Comparison of ENCODE assay signal across 8 mouse cellular contexts in the genomic region with DNA sequence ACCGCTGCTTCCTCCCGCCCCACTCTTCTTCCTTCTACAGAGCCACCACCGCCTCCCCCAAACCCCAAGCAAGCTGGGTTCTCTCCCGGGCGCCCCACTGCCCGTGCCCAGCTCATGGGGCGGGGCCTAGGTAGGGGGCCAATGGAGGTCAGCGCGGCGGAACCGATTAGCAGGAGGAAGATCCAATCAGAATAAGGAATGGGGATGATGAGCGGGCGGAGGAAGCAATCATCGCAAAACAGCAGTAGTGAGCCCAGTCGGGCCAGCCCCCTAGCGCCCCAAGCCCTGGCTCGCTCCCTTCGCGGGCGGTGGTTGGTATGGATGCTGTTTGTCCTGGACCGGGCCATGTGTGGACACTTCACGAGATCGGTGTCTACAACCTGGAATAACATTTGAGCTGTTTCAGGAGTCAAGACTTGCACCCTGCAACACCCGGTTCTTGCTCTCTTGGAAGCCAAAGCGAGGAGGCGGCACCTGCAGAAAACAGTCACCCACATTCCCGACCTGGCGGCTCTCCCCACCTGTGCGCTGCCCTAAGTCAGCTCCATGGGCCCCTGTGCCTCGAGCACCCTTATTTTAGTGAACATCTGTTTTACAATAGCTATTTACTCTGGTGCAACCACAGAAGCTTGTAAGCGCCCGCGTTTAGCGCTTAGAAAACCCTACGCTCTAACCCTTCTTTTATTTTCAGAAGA. TPM values are rescaled to one million over a fixed set of nuclear protein-coding genes. Genes with fewer than 3 reads are reported as not detected.
A peak's percentile ranks its signal among the peaks of the same experiment; 100 is the strongest.
DNase-seq lines count a peak whose midpoint lies in the region; ATAC-seq and TF ChIP-seq lines count a peak whose summit lies in the region.

A gene (minus strand): TSS at position 129 of the 695 bp plus-strand sequence.

- H3K9me3 ChIP-seq in CH12.LX (replicated peaks; ENCODE audit: low read length) = no peaks in the 10 kb centered on the region
- H3K9me3 ChIP-seq in forebrain, embryonic 11.5 days (ENCODE audit: control insufficient read depth, low read length) = no peaks in the 10 kb centered on the region
- H3K9me3 ChIP-seq in heart, embryonic 15.5 days (replicated peaks) = no peaks in the 10 kb centered on the region
- no peaks in the 10 kb centered on the region for H3K9me3 ChIP-seq in liver, embryonic 12.5 days (replicated peaks)
- H3K9me3 ChIP-seq in stomach, embryonic 14.5 days (ENCODE audit: control insufficient read depth, low read depth, low read length) = no peaks in the 10 kb centered on the region

- dilution Hi-C loops in CH12.LX (cut with MboI; ENCODE audit: extremely low pct_ligation_motif_present, extremely low pct_unique_long_range_greater_than_20kb, low sequenced_read_pairs) = no loop called here

- H3K4me1 ChIP-seq in CH12.LX (ENCODE audit: control insufficient read depth in 1 of 2, insufficient read depth in 2 of 2) = peaks cover 0 to 4% of the 10 kb centered on the region in 2 experiments; a peak in 1 of 4 replicates
- peaks cover 14% of the 10 kb centered on the region for H3K4me1 ChIP-seq in forebrain, embryonic 11.5 days (replicated peaks; ENCODE audit: control insufficient read depth, insufficient read depth, low read length)
- peaks cover 13% of the 10 kb centered on the region for H3K4me1 ChIP-seq in heart, embryonic 15.5 days (replicated peaks)
- peaks cover 27% of the 10 kb centered on the region for H3K4me1 ChIP-seq in liver, embryonic 12.5 days
- H3K4me1 ChIP-seq in stomach, embryonic 14.5 days (ENCODE audit: control insufficient read depth, insufficient read depth, low read length) = no peaks in the 10 kb centered on the region

- peak within 1 kb of the TSS; percentile 20 to 62 (median 58) for H3K4me3 ChIP-seq in CH12.LX (replicated peaks in 1 of 3; ENCODE audit: low read depth in 2 of 3, low read length in 2 of 3, poor library complexity in 1 of 3)
- H3K4me3 ChIP-seq in forebrain, embryonic 11.5 days (ENCODE audit: low read depth, low read length) = peak within 1 kb of the TSS; percentile 81
- peak within 1 kb of the TSS; percentile 75 for H3K4me3 ChIP-seq in heart, embryonic 15.5 days
- peak within 1 kb of the TSS; percentile 68 for H3K4me3 ChIP-seq in liver, embryonic 12.5 days
- H3K4me3 ChIP-seq in stomach, embryonic 14.5 days (ENCODE audit: low read depth, low read length) = peak within 1 kb of the TSS; percentile 65

- no peak within 1 kb of the TSS for H3K9ac ChIP-seq in CH12.LX (ENCODE audit: insufficient read depth, low read depth)
- H3K9ac ChIP-seq in forebrain, embryonic 11.5 days (ENCODE audit: low read length) = peak within 1 kb of the TSS; percentile 92
- peak within 1 kb of the TSS; percentile 51 for H3K9ac ChIP-seq in heart, embryonic 15.5 days
- peak within 1 kb of the TSS; percentile 44 for H3K9ac ChIP-seq in liver, embryonic 12.5 days
- peak within 1 kb of the TSS; percentile 39 for H3K9ac ChIP-seq in stomach, embryonic 14.5 days (replicated peaks; ENCODE audit: low read depth, low read length)

- no peak for TF ChIP-seq POLR2A in CH12.LX (IDR thresholded peaks at IDR 0.05; ENCODE audit: low read depth, low read length)

- no peak for TF ChIP-seq CTCF in CH12.LX (conservative IDR thresholded peaks at IDR 0.05 in 1 of 2, IDR thresholded peaks at IDR 0.05 in 1 of 2; ENCODE audit: low read depth in 2 of 2, low read length in 2 of 2)

- no peaks in the 10 kb centered on the region for H3K36me3 ChIP-seq in CH12.LX (replicated peaks in 1 of 2; ENCODE audit: control insufficient read depth in 1 of 2, insufficient read depth in 1 of 2, low read length in 1 of 2)
- H3K36me3 ChIP-seq in forebrain, embryonic 11.5 days (ENCODE audit: control insufficient read depth, insufficient read depth, low read length) = no peaks in the 10 kb centered on the region
- H3K36me3 ChIP-seq in heart, embryonic 15.5 days = no peaks in the 10 kb centered on the region
- no peaks in the 10 kb centered on the region for H3K36me3 ChIP-seq in liver, embryonic 12.5 days
- no peaks in the 10 kb centered on the region for H3K36me3 ChIP-seq in stomach, embryonic 14.5 days (ENCODE audit: control insufficient read depth, insufficient read depth, low read length)

- TF ChIP-seq RAD21 in CH12.LX (IDR thresholded peaks at IDR 0.05; ENCODE audit: low read depth, low read length) = no peak

- no peak within 1 kb of the TSS for H3K27ac ChIP-seq in CH12.LX (ENCODE audit: insufficient read depth, low read depth)
- peak within 1 kb of the TSS; percentile 79 for H3K27ac ChIP-seq in forebrain, embryonic 11.5 days (ENCODE audit: low read depth, low read length)
- no peak within 1 kb of the TSS for H3K27ac ChIP-seq in heart, embryonic 15.5 days
- H3K27ac ChIP-seq in liver, embryonic 12.5 days = no peak within 1 kb of the TSS
- H3K27ac ChIP-seq in stomach, embryonic 14.5 days (ENCODE audit: low read length) = peak within 1 kb of the TSS; percentile 53; the same call in 1 of the 2 replicates

- peaks cover 46% of the 10 kb centered on the region for H3K27me3 ChIP-seq in CH12.LX (replicated peaks)
- H3K27me3 ChIP-seq in forebrain, embryonic 11.5 days (ENCODE audit: control insufficient read depth, insufficient read depth, low read length) = no peaks in the 10 kb centered on the region
- H3K27me3 ChIP-seq in heart, embryonic 15.5 days = peaks cover 37% of the 10 kb centered on the region
- peaks cover 65% of the 10 kb centered on the region for H3K27me3 ChIP-seq in liver, embryonic 12.5 days (replicated peaks)
- 0 out of 2 replicates have a peak, but pooled peaks cover 9% of the 10 kb centered on the region for H3K27me3 ChIP-seq in stomach, embryonic 14.5 days (ENCODE audit: control insufficient read depth, insufficient read depth, low read length)

- in situ Hi-C loops in CH12.LX (cut with MboI; ENCODE audit: low pct_ligation_motif_present, low pct_unique_long_range_greater_than_20kb, low sequenced_read_pairs) = no loop called here

- peak; percentile 97 for ATAC-seq in forebrain, embryonic 11.5 days (replicated peaks; ENCODE audit: low FRiP score)
- ATAC-seq in heart, embryonic 15.5 days (replicated peaks; ENCODE audit: insufficient number of reproducible peaks, insufficient read depth, low FRiP score, low read depth) = peak; percentile 96
- ATAC-seq in liver, embryonic 12.5 days = peak; percentile 98
- peak; percentile 97 for ATAC-seq in stomach, embryonic 14.5 days (ENCODE audit: insufficient number of reproducible peaks, insufficient read depth, low FRiP score, low read depth)

- no peaks in the 10 kb centered on the region for H3K79me2 ChIP-seq in CH12.LX (replicated peaks; ENCODE audit: control insufficient read depth, extremely low read depth, insufficient read depth, poor library complexity, severe bottlenecking)

- WGBS in forebrain, embryonic 11.5 days = under 1% methylated on average over 35 of the region's 35 CpGs
- under 1% methylated on average over 35 of the region's 35 CpGs for WGBS in heart, embryonic 15.5 days
- 3% methylated on average over 35 of the region's 35 CpGs for WGBS in liver, embryonic 12.5 days (ENCODE audit: insufficient replicate concordance)
- WGBS in stomach, embryonic 14.5 days = 1% methylated on average over 35 of the region's 35 CpGs

- peak; percentile 78 for DNase-seq in CH12.LX (ENCODE audit: extremely low read depth)
- DNase-seq in c-Kit-positive CD71-positive TER-119-positive erythroid progenitor cells, embryonic 14.5 days (ENCODE audit: low spot score) = peak; percentile 81
- DNase-seq in forebrain, embryonic 11.5 days (ENCODE audit: low spot score) = peak; percentile 95
- DNase-seq in kidney, postnatal 14 days = peak; percentile 91
- DNase-seq in natural killer cell, adult 2 months (ENCODE audit: low spot score in 2 of 2) = peak; percentile 73 to 75

- H3K4me2 ChIP-seq in CH12.LX (ENCODE audit: insufficient read depth, low read depth, poor library complexity, severe bottlenecking) = peak within 1 kb of the TSS; percentile 89
- H3K4me2 ChIP-seq in forebrain, embryonic 11.5 days (ENCODE audit: low read depth, low read length, severe bottlenecking) = peak within 1 kb of the TSS; percentile 64
- H3K4me2 ChIP-seq in heart, embryonic 15.5 days = peak within 1 kb of the TSS; percentile 94
- H3K4me2 ChIP-seq in liver, embryonic 12.5 days = peak within 1 kb of the TSS; percentile 84
- H3K4me2 ChIP-seq in stomach, embryonic 14.5 days (replicated peaks; ENCODE audit: low read depth, low read length) = peak within 1 kb of the TSS; percentile 89

- no peak for TF ChIP-seq EP300 in CH12.LX (IDR thresholded peaks at IDR 0.05; ENCODE audit: low read length)

TF ChIP-seq in CH12.LX, 34 proteins besides CTCF, POLR2A, EP300 and RAD21:
- TF ChIP-seq CHD2 (IDR thresholded peaks at IDR 0.05; ENCODE audit: low read length) (peak; percentile 91), UBTF (IDR thresholded peaks at IDR 0.05; ENCODE audit: low read depth, low read length) (no peak), ELF1 (IDR thresholded peaks at IDR 0.05; ENCODE audit: low read depth, low read length) (0 out of 2 replicates have a peak, but pooled peaks have one; percentile 30), PAX5 (IDR thresholded peaks at IDR 0.05; ENCODE audit: low read length) (peak; percentile 78; the same call in 1 of the 2 replicates), BHLHE40 (IDR thresholded peaks at IDR 0.05; ENCODE audit: low read depth, low read length) (peak; percentile 35; the same call in 1 of the 2 replicates)

RNA-seq across cellular contexts. Expression of the gene that starts here (rescaled TPM):
- 1.9 and 2.1 TPM in 2 replicates for total RNA-seq in CH12.LX (2012; rRNA removed)
- total RNA-seq in CH12.LX (2014; rRNA removed) = 3.2 and 3.7 TPM in 2 replicates
- 3.5 and 4.3 TPM in 2 replicates for polyA plus RNA-seq in CH12.LX (2012; ENCODE audit: insufficient read length, low read depth)
- polyA plus RNA-seq in forebrain, embryonic 11.5 days (2014; fragmentation: Nextera tagmentation; extraction: Ambion mirVana) = 26.6 and 27.1 TPM in 2 replicates
- polyA plus RNA-seq in heart, embryonic 15.5 days (2015; fragmentation: Nextera tagmentation; extraction: Ambion mirVana) = 36.6 and 47.3 TPM in 2 replicates
- polyA plus RNA-seq in liver, embryonic 12.5 days (2016; fragmentation: Nextera tagmentation; extraction: Ambion mirVana) = 0.25 and 0.29 TPM in 2 replicates
- 8.6 and 9.1 TPM in 2 replicates for polyA plus RNA-seq in stomach, embryonic 14.5 days (2014; fragmentation: Nextera tagmentation; extraction: Ambion mirVana)

Comparison
In these comparisons a context has a peak if more than half of its experiments do, and no peak if none do; other contexts are left out.
1. Peak in ATAC-seq, H3K4me3 ChIP-seq, H3K9ac ChIP-seq and H3K4me2 ChIP-seq in liver, embryonic 12.5 days; RNA of the gene not detected or under 1 TPM.
2. H3K27ac ChIP-seq: peak in forebrain, embryonic 11.5 days (single experiment) and stomach, embryonic 14.5 days (single experiment); none in CH12.LX (single experiment), heart, embryonic 15.5 days (single experiment) and liver, embryonic 12.5 days (single experiment).
3. Peak in every context shown above with its lines, with median percentiles within 50 percentile points of each other: DNase-seq, H3K4me2 ChIP-seq, H3K4me3 ChIP-seq and ATAC-seq.